Mouse (Mus musculus) midbrain, postnatal 0 days (tissue): ENCODE measurements at regions not wholly inside any gene's neighbourhood (a gene's known extent, or its start where the extent isn't known, plus 50 kb on each side); places are given as distances from the start of the nearest gene placed in this dataset.

Experiments
- ATAC-seq: fragments of 200-750 bp; cut with Nextera tagmentation; 2 replicates; pipeline ENCODE4 v1.8.0; 2017; ENCODE audit warnings: moderate number of reproducible peaks, mild to moderate bottlenecking, moderate TSS enrichment, moderate library complexity; ENCODE audit not compliant: low FRiP score
- DNase-seq: peaks from one replicate; pipeline ENCODE4 v3.0.0-alpha.2; 2015; ENCODE audit warnings: low spot score
- H3K27ac ChIP-seq: fragments of 300-500 bp; sonication (generic); 2 replicates; pipeline ENCODE4 v1.5.1; 2014; ENCODE audit warnings: low read depth, mild to moderate bottlenecking, low read length, mixed read lengths
- H3K27me3 ChIP-seq: fragments of 300-500 bp; sonication (generic); 2 replicates; pipeline ENCODE4 v1.6.1; 2014; ENCODE audit warnings: low read length, control low read depth, mixed read lengths; ENCODE audit not compliant: insufficient read depth
- H3K36me3 ChIP-seq: fragments of 300-500 bp; sonication (generic); 2 replicates; pipeline ENCODE4 v1.6.1; 2014; ENCODE audit warnings: low read length, control low read depth, mixed read lengths; ENCODE audit not compliant: insufficient read depth
- H3K4me1 ChIP-seq: fragments of 300-500 bp; sonication (generic); 2 replicates; pipeline ENCODE4 v1.6.1; 2014; ENCODE audit warnings: mild to moderate bottlenecking, control low read depth, antibody characterized with exemption, low read length, mixed read lengths; ENCODE audit not compliant: insufficient read depth
- H3K4me2 ChIP-seq: fragments of 300-500 bp; sonication (generic); 2 replicates; pipeline ENCODE4 v1.6.1; 2014; ENCODE audit warnings: low read depth, mild to moderate bottlenecking, low read length, mixed read lengths; ENCODE audit not compliant: poor library complexity, severe bottlenecking
- H3K4me3 ChIP-seq: fragments of 300-500 bp; sonication (generic); 2 replicates; pipeline ENCODE4 v1.5.1; 2014; ENCODE audit warnings: low read depth, mild to moderate bottlenecking, low read length, moderate library complexity
- H3K9ac ChIP-seq: fragments of 300-500 bp; sonication (generic); replicated peaks from 2 replicates; pipeline ENCODE4 v1.6.1; 2014; ENCODE audit warnings: mild to moderate bottlenecking, low read length, moderate library complexity, mixed read lengths; ENCODE audit not compliant: poor library complexity, severe bottlenecking
- H3K9me3 ChIP-seq: fragments of 300-500 bp; sonication (generic); 2 replicates; pipeline ENCODE4 v1.6.1; 2016; ENCODE audit warnings: low read length, control low read depth
- CTCF ChIP-seq: IDR thresholded peaks from 2 replicates; pipeline ENCODE4 v1.5.1; 2016; ENCODE audit warnings: antibody characterized with exemption, mild to moderate bottlenecking
- WGBS: fragments of 180-500 bp; shearing (Covaris S2); extraction: QIAGEN DNeasy Blood & Tissue Kit; methylation state at CpG from one replicate; pipeline ENCODE4 v1.1.7; 2014; 5-methylcytosine and 5-hydroxymethylcytosine counted together
- microRNA counts: library from miRNA; unstranded; fragments of <30 nt; microRNA quantifications from one replicate; lab custom pipeline; 2015
- microRNA-seq: library from miRNA; unstranded; fragments of <30 nt; microRNA quantifications from one replicate; pipeline ENCODE4, GENCODE M21; 2016; ENCODE audit warnings: borderline number of aligned reads

GRCm38 (mm10) chr14:64593564-64593963, 489.5 kb downstream of the Prss52 start:
- peak overlapping the region; percentile 99 for H3K9ac ChIP-seq
- H3K4me2 ChIP-seq, result peak overlapping the region; percentile 95
- TF ChIP-seq CTCF, result no peak
- ATAC-seq (no peak), DNase-seq (peak; percentile 68)
- WGBS, result 11% methylated on average over 4 of the region's 4 CpGs
- peak overlapping the region; percentile 67 for H3K4me3 ChIP-seq
- H3K36me3 ChIP-seq, result peaks cover 8% of the 10 kb centered on the region; the same call in 1 of the 2 replicates
- no peaks in the 10 kb centered on the region for H3K27me3 ChIP-seq
- H3K27ac ChIP-seq, result peak overlapping the region; percentile 100
- peaks cover 3% of the 10 kb centered on the region; the same call in 1 of the 2 replicates for H3K4me1 ChIP-seq
- H3K9me3 ChIP-seq, result no peaks in the 10 kb centered on the region

DNA sequence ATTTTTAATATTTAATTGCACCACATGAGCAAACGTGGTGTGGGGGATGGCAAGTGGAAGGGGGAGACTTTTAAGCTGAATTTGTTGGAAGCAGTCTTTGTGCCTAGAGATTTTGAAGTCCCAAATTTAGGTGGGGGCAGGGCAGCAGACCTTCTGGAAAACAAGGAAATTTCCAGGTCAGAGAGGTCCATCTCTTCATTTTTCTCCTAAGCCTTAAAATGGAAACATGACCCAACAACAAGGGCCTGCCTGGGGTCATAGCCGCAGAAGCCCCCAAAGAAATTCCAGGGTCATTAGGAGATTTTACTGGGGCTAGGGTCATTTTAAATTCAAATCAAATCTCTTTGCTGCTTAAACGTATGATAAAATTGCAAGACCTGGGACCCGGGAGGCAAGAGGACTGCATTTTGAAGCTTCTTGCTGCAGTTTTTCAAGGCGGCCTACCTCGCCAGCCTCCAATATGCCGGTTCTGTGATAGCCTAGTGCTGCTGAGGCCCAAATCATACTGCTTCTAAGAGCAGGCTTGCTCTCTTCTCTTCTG, 490.0 kb downstream of the Prss52 start:
- H3K9me3 ChIP-seq, result no peaks in the 10 kb centered on the region
- DNase-seq (no peak), ATAC-seq (no peak)
- peak overlapping the region; percentile 67; the same call in 1 of the 2 replicates for H3K4me3 ChIP-seq
- H3K27me3 ChIP-seq, result no peaks in the 10 kb centered on the region
- TF ChIP-seq CTCF, result no peak
- H3K36me3 ChIP-seq, result peaks cover 8% of the 10 kb centered on the region; the same call in 1 of the 2 replicates
- H3K9ac ChIP-seq, result peak overlapping the region; percentile 45
- H3K4me2 ChIP-seq, result peak overlapping the region; percentile 95
- H3K27ac ChIP-seq, result peak overlapping the region; percentile 100
- 35% methylated on average over 7 of the region's 7 CpGs for WGBS
- H3K4me1 ChIP-seq, result peaks cover 3% of the 10 kb centered on the region; the same call in 1 of the 2 replicates

- peaks cover 8% of the 10 kb centered on the region; the same call in 1 of the 2 replicates for H3K36me3 ChIP-seq
- H3K4me1 ChIP-seq, result peaks cover 3% of the 10 kb centered on the region; the same call in 1 of the 2 replicates
- WGBS, result 17% methylated on average over 10 of the region's 10 CpGs
- DNase-seq (no peak), ATAC-seq (peak; percentile 25; the same call in 1 of the 2 replicates)
- peak overlapping the region; percentile 100 for H3K27ac ChIP-seq
- H3K27me3 ChIP-seq, result no peaks in the 10 kb centered on the region
- peak; percentile 15; the same call in 1 of the 2 replicates for TF ChIP-seq CTCF
- no peak overlapping the region; the same call in 1 of the 2 replicates for H3K9ac ChIP-seq
- no peaks in the 10 kb centered on the region for H3K9me3 ChIP-seq
- peak overlapping the region; percentile 95 for H3K4me2 ChIP-seq
- peak overlapping the region; percentile 17; the same call in 1 of the 2 replicates for H3K4me3 ChIP-seq
These were observed 490.9 kb downstream of the Prss52 start for GRCm38 (mm10) chr14:64594811-64595522.

- Histone ChIP-seq H3K4me2 (peak overlapping the region; percentile 95), H3K4me3 (no peak overlapping the region), H3K27me3 (no peaks in the 10 kb centered on the region), H3K9me3 (no peaks in the 10 kb centered on the region), H3K36me3 (peaks cover 8% of the 10 kb centered on the region; the same call in 1 of the 2 replicates), H3K9ac (no peak overlapping the region), H3K27ac (peak overlapping the region; percentile 100), H3K4me1 (peaks cover 3% of the 10 kb centered on the region; the same call in 1 of the 2 replicates)
- peak; percentile 68 for DNase-seq
- 86% methylated on average over 1 of the region's 1 CpGs for WGBS
- peak; percentile 1; the same call in 1 of the 2 replicates for ATAC-seq
- no peak for TF ChIP-seq CTCF
These were observed 491.4 kb downstream of the Prss52 start for GRCm38 (mm10) chr14:64595523-64595889.

DNA sequence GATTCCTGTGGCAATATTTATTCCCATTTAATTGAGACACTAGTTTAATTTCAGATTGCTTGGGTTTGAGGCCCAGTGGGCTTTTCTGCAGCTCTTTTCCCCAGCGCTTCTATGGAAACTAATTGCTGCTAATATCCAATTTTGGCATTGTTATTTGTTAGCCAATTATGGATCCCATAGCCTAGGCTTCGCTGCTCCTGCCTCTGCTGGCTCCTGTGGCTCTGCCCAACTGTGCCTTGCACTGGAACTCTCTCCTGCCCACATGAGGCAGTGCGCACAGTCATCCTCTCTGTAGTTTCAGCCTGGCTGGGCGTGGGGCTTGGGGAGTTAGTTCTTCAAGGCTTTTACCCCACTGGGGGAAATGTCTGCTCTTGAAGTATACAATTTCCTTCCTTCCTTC, 491.8 kb downstream of the Prss52 start:
- TF ChIP-seq CTCF, result peak; percentile 7; the same call in 1 of the 2 replicates
- Histone ChIP-seq H3K4me2 (no peak overlapping the region), H3K27me3 (no peaks in the 10 kb centered on the region), H3K9ac (no peak overlapping the region), H3K36me3 (peaks cover 5% of the 10 kb centered on the region; the same call in 1 of the 2 replicates), H3K4me1 (peaks cover 3% of the 10 kb centered on the region; the same call in 1 of the 2 replicates), H3K4me3 (no peak overlapping the region), H3K9me3 (no peaks in the 10 kb centered on the region), H3K27ac (peak overlapping the region; percentile 100)
- DNase-seq (peak; percentile 51), ATAC-seq (no peak)
- 67% methylated on average over 4 of the region's 4 CpGs for WGBS

GRCm38 (mm10) chr14:64597218-64597617, 493.1 kb downstream of the Prss52 start:
- Histone ChIP-seq H3K27me3 (no peaks in the 10 kb centered on the region), H3K36me3 (0 out of 2 replicates have a peak, but pooled peaks cover 3% of the 10 kb centered on the region), H3K9ac (no peak overlapping the region), H3K9me3 (no peaks in the 10 kb centered on the region), H3K4me3 (no peak overlapping the region), H3K4me2 (no peak overlapping the region), H3K4me1 (peaks cover 3% of the 10 kb centered on the region; the same call in 1 of the 2 replicates), H3K27ac (no peak overlapping the region)
- ATAC-seq (no peak), DNase-seq (no peak)
- no peak for TF ChIP-seq CTCF
- WGBS, result 80% methylated on average over 8 of the region's 8 CpGs

MicroRNAs in the stretch of these regions (microRNA counts, 519-probe panel; counts per million panel counts)
- 7,719 counts per million, percentile 100 among the panel's probes with 10 or more counts for microRNA mmu-miR-124 (lab: Ali Mortazavi, UCI)

Small RNA genes lying in the stretch of these regions (microRNA-seq; reads per million reads assigned to microRNA genes)
- gene Mir124a-1 (12.4 reads per million, percentile 23 among the genes with 10 or more reads in this experiment), gene Mir3078 (19.4 reads per million, percentile 28 among the genes with 10 or more reads in this experiment)
